Mouse (Mus musculus) naive thymus-derived CD4-positive, alpha-beta T cell, adult 5 months (primary cell): Measurements from ENCODE around the gene Gpat3. TPM values are rescaled to one million over a fixed set of nuclear protein-coding genes. Genes with fewer than 3 reads are reported as not detected.

Experiments
- polyA plus RNA-seq: library from polyadenylated mRNA; unstranded; fragments of 100-300 nt; shearing (Covaris generic); gene quantifications from one replicate; pipeline ENCODE4 v1.2.1, GENCODE M21; 2017

The Gpat3 gene
- 4.7 TPM for polyA plus RNA-seq

GRCm38 (mm10) chr5:100845485-100845847, at the start of gene Gpat3:
Gpat3 (plus strand) TSS chr5:100845713.

GRCm38 (mm10) chr5:100798165-100798860, 47.2 kb upstream of the Gpat3 start, which contains the start of the genes Helq and Mrps18c:
Helq (minus strand) TSS chr5:100798598.
Mrps18c (plus strand) TSS chr5:100798627.

GRCm38 (mm10) chr5:100820483-100821184, 24.9 kb upstream of the Gpat3 start, which contains the start of gene Abraxas1:
Abraxas1 (minus strand) TSS chr5:100820965.

Other genes starting within 250 kb of the Gpat3 start
- 40.1 TPM for gene Coq2, start 170.6 kb upstream of the Gpat3 start, polyA plus RNA-seq
- 0.15 TPM for gene Hpse, start 126.0 kb upstream of the Gpat3 start, polyA plus RNA-seq
- 18.7 TPM for gene Helq, start 47.1 kb upstream of the Gpat3 start, polyA plus RNA-seq
- gene Mrps18c, start 47.1 kb upstream of the Gpat3 start, polyA plus RNA-seq: 89.8 TPM
- 25.6 TPM for gene Abraxas1, start 24.7 kb upstream of the Gpat3 start, polyA plus RNA-seq